Mouse (Mus musculus) intestine, postnatal 0 days (tissue): ENCODE results near the gene Leng9. TPM values are rescaled to one million over a fixed set of nuclear protein-coding genes. Genes with fewer than 3 reads are reported as not detected.

Source experiments
- ATAC-seq: fragments of 200-750 bp; cut with Nextera tagmentation; 2 replicates; pipeline ENCODE4 v1.8.0; 2017; ENCODE audit warnings: mild to moderate bottlenecking, moderate TSS enrichment, moderate library complexity
- H3K27ac ChIP-seq: fragments of 300-500 bp; sonication (generic); 2 replicates; pipeline ENCODE4 v1.5.1; 2014; ENCODE audit warnings: mild to moderate bottlenecking, low read depth, low read length, moderate library complexity
- H3K27me3 ChIP-seq: fragments of 300-500 bp; sonication (generic); replicated peaks from 2 replicates; pipeline ENCODE4 v1.6.1; 2014; ENCODE audit warnings: low read length, mixed read lengths; ENCODE audit not compliant: control insufficient read depth, insufficient read depth
- H3K36me3 ChIP-seq: fragments of 300-500 bp; sonication (generic); 2 replicates; pipeline ENCODE4 v1.6.1; 2014; ENCODE audit warnings: mild to moderate bottlenecking, moderate library complexity; ENCODE audit not compliant: control insufficient read depth, insufficient read depth
- H3K4me1 ChIP-seq: fragments of 300-500 bp; sonication (generic); replicated peaks from 2 replicates; pipeline ENCODE4 v1.6.1; 2014; ENCODE audit warnings: antibody characterized with exemption, low read length, mixed read lengths; ENCODE audit not compliant: control insufficient read depth, insufficient read depth
- H3K4me2 ChIP-seq: fragments of 300-500 bp; sonication (generic); replicated peaks from 2 replicates; pipeline ENCODE4 v1.6.1; 2014; ENCODE audit warnings: low read depth, mild to moderate bottlenecking, moderate library complexity
- H3K4me3 ChIP-seq: fragments of 300-500 bp; sonication (generic); 2 replicates; pipeline ENCODE4 v1.5.1; 2014; ENCODE audit warnings: low read depth, low read length
- H3K9ac ChIP-seq: fragments of 300-500 bp; sonication (generic); 2 replicates; pipeline ENCODE4 v1.6.1; 2014; ENCODE audit warnings: mild to moderate bottlenecking, low read depth, low read length
- H3K9me3 ChIP-seq: fragments of 300-500 bp; sonication (generic); 2 replicates; pipeline ENCODE4 v1.6.1; 2016; ENCODE audit warnings: mixed run types; ENCODE audit not compliant: control insufficient read depth
- CTCF ChIP-seq: sonication (generic); IDR thresholded peaks from 2 replicates; pipeline ENCODE4 v1.5.1; 2016; ENCODE audit warnings: low read depth, mild to moderate bottlenecking, control low read depth, antibody characterized with exemption, moderate library complexity
- WGBS: fragments of 180-500 bp; shearing (Covaris S2); extraction: QIAGEN DNeasy Blood & Tissue Kit; methylation state at CpG from one replicate; pipeline ENCODE4 v1.1.7; 2014; 5-methylcytosine and 5-hydroxymethylcytosine counted together
- polyA plus RNA-seq: library from polyadenylated mRNA; unstranded; fragments of >200 nt; fragmentation: Nextera tagmentation; extraction: Ambion mirVana; gene quantifications from 2 replicates; pipeline ENCODE4 v1.2.1, GENCODE M21; 2015

Gene Leng9
- polyA plus RNA-seq, 1 experiment from 2014 or later, result 14.1 TPM

- ATAC-seq, result no peak
- WGBS, result 62% methylated on average over 6 of the region's 6 CpGs
- H3K4me3 ChIP-seq, result no peak overlapping the region
These were observed 4.5 kb downstream of the Leng9 start for GRCm38 (mm10) chr7:4145552-4146190.

GRCm38 (mm10) chr7:4144766-4145551, 5.2 kb downstream of the Leng9 start:
- Histone ChIP-seq H3K36me3 (peaks cover 72% of the 10 kb centered on the region), H3K9ac (no peak overlapping the region), H3K27me3 (no peaks in the 10 kb centered on the region), H3K9me3 (no peaks in the 10 kb centered on the region), H3K27ac (peak overlapping the region; percentile 11; the same call in 1 of the 2 replicates), H3K4me1 (peaks cover 7% of the 10 kb centered on the region; the same call in 1 of the 2 replicates), H3K4me2 (no peak overlapping the region), H3K4me3 (no peak overlapping the region)
- WGBS, result 93% methylated on average over 20 of the region's 20 CpGs
- no peak for TF ChIP-seq CTCF
- ATAC-seq, result no peak

More at GRCm38 (mm10) chr7:4145552-4146190, 4.5 kb downstream of the Leng9 start:
- H3K4me1 ChIP-seq, result peaks cover 7% of the 10 kb centered on the region; the same call in 1 of the 2 replicates
- H3K36me3 ChIP-seq, result peaks cover 67% of the 10 kb centered on the region
- H3K4me2 ChIP-seq, result no peak overlapping the region
- H3K27ac ChIP-seq, result peak overlapping the region; percentile 100; the same call in 1 of the 2 replicates
- no peak overlapping the region for H3K9ac ChIP-seq
- no peaks in the 10 kb centered on the region for H3K9me3 ChIP-seq
- no peaks in the 10 kb centered on the region for H3K27me3 ChIP-seq
- peak; percentile 91 for TF ChIP-seq CTCF

GRCm38 (mm10) chr7:4144046-4144445, 6.1 kb downstream of the Leng9 start:
- no peak overlapping the region for H3K4me2 ChIP-seq
- H3K4me1 ChIP-seq, result peaks cover 7% of the 10 kb centered on the region; the same call in 1 of the 2 replicates
- H3K4me3 ChIP-seq, result no peak overlapping the region
- H3K36me3 ChIP-seq, result peaks cover 82% of the 10 kb centered on the region
- H3K9me3 ChIP-seq, result no peaks in the 10 kb centered on the region
- H3K9ac ChIP-seq, result no peak overlapping the region
- no peaks in the 10 kb centered on the region for H3K27me3 ChIP-seq
- no peak for TF ChIP-seq CTCF
- ATAC-seq, result no peak
- WGBS, result 93% methylated on average over 13 of the region's 13 CpGs
- no peak overlapping the region; the same call in 1 of the 2 replicates for H3K27ac ChIP-seq

GRCm38 (mm10) chr7:4143506-4143905, 6.7 kb downstream of the Leng9 start:
- ATAC-seq, result no peak
- Histone ChIP-seq H3K27ac (no peak overlapping the region), H3K9ac (no peak overlapping the region), H3K4me1 (peaks cover 6% of the 10 kb centered on the region; the same call in 1 of the 2 replicates), H3K4me3 (no peak overlapping the region), H3K27me3 (no peaks in the 10 kb centered on the region), H3K9me3 (no peaks in the 10 kb centered on the region), H3K4me2 (no peak overlapping the region), H3K36me3 (peaks cover 87% of the 10 kb centered on the region)
- WGBS, result 94% methylated on average over 19 of the region's 19 CpGs
- TF ChIP-seq CTCF, result no peak

- Histone ChIP-seq H3K27ac (no peak overlapping the region), H3K4me2 (no peak overlapping the region), H3K9me3 (no peaks in the 10 kb centered on the region), H3K36me3 (peaks cover 89% of the 10 kb centered on the region), H3K9ac (no peak overlapping the region), H3K4me3 (no peak overlapping the region), H3K27me3 (no peaks in the 10 kb centered on the region), H3K4me1 (peaks cover 4% of the 10 kb centered on the region)
- 93% methylated on average over 10 of the region's 10 CpGs for WGBS
- ATAC-seq, result no peak
- TF ChIP-seq CTCF, result no peak
These were observed 7.3 kb downstream of the Leng9 start for GRCm38 (mm10) chr7:4142796-4143445.
